Mouse (Mus musculus): ENCODE data around the gene A630095N17Rik.

DNA sequence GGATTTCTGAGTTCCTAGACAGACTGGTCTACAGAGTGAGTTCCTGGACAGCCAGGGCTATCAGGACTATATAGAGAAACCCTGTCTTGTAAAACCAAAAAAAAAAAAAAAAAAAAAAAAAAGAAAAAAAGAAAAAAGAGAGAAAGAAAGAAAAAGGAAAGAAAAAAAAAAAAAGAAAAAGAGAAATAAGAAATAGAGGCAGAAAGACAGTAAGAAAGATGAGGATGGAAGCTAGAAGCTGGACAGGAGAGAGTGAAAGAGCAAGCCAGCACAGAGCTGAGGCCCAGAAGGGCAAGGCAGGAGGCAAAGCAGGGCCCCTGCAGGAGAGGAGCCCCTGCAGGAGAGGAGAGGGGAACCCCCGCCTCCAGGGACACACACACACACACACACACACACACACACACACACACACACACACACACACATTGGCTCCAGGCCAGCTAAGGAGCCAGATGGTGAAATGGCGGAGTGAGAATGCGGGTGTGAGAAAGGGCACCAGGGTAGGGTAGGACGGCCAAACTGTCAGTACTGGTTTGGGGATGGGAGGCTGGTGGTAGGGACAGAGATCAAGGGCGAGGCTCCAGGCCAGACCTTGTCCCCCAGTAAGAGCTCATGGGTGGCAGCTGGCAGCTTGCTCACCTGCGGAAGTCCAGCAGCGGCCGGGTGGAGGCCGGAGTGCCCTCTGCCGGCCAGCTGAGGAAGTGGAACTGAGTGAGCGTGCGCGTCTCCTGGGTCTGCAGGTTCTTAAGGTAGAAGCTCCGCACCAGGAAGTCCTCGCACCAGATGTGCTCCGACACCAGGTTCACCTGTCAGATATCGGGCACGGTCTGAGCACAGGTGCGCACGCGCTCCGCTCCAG lies 19.4 kb upstream of the A630095N17Rik start:
- TF ChIP-seq ZC3H11A (IDR thresholded peaks at IDR 0.05; ENCODE audit: borderline replicate concordance, low read depth, low read length): no peak
- TF ChIP-seq ZNF384 (IDR thresholded peaks at IDR 0.05; ENCODE audit: low read depth, low read length): no peak
- TF ChIP-seq MAFK (IDR thresholded peaks at IDR 0.05; ENCODE audit: insufficient read depth, low read depth, low read length): no peak
- peak; percentile 35; the same call in 1 of the 2 replicates for TF ChIP-seq HCFC1 (IDR thresholded peaks at IDR 0.05; ENCODE audit: borderline replicate concordance, insufficient read depth, low read length)

All from ES-E14 (cell line).